Mouse (Mus musculus) bone marrow macrophage, adult 2 months (primary cell): ENCODE data around the gene Mdn1.

ENCODE experiments used
- CTCF ChIP-seq: IDR thresholded peaks from 2 replicates; pipeline ENCODE4 v1.5.1; 2012; ENCODE audit warnings: low read depth, mild to moderate bottlenecking, low read length, moderate library complexity
- POLR2A ChIP-seq: IDR thresholded peaks from 2 replicates; pipeline ENCODE4 v1.6.1; 2012; ENCODE audit warnings: mild to moderate bottlenecking, low read depth, low read length, borderline replicate concordance

- no peak for TF ChIP-seq POLR2A
- no peak for TF ChIP-seq CTCF
Measured at GRCm38 (mm10) chr4:32677471-32677870, 20.6 kb downstream of the Mdn1 start.
